Mouse (Mus musculus) midbrain, embryonic 12.5 days (tissue): Measurements from ENCODE around the gene Pou6f1. TPM values are rescaled to one million over a fixed set of nuclear protein-coding genes. Genes with fewer than 3 reads are reported as not detected.

ENCODE experiments used
- ATAC-seq: fragments of 200-750 bp; cut with Nextera tagmentation; 2 replicates; pipeline ENCODE4 v1.8.0; 2017; ENCODE audit warnings: low read depth, moderate TSS enrichment, moderate library complexity; ENCODE audit not compliant: low FRiP score
- H3K27ac ChIP-seq: fragments of 300-500 bp; sonication (generic); replicated peaks from 2 replicates; pipeline ENCODE4 v1.5.1; 2016; ENCODE audit warnings: mild to moderate bottlenecking
- H3K27me3 ChIP-seq: fragments of 300-500 bp; sonication (generic); 2 replicates; pipeline ENCODE4 v1.6.1; 2016; ENCODE audit warnings: mild to moderate bottlenecking
- H3K36me3 ChIP-seq: fragments of 300-500 bp; sonication (generic); 2 replicates; pipeline ENCODE4 v1.6.1; 2016
- H3K4me1 ChIP-seq: fragments of 300-500 bp; sonication (generic); 2 replicates; pipeline ENCODE4 v1.6.1; 2016
- H3K4me2 ChIP-seq: fragments of 300-500 bp; sonication (generic); replicated peaks from 2 replicates; pipeline ENCODE4 v1.6.1; 2016; ENCODE audit warnings: mild to moderate bottlenecking, moderate library complexity
- H3K4me3 ChIP-seq: fragments of 300-500 bp; sonication (generic); 2 replicates; pipeline ENCODE4 v1.5.1; 2016; ENCODE audit warnings: mild to moderate bottlenecking
- H3K9ac ChIP-seq: fragments of 300-500 bp; sonication (generic); replicated peaks from 2 replicates; pipeline ENCODE4 v1.6.1; 2016; ENCODE audit warnings: mild to moderate bottlenecking, moderate library complexity
- H3K9me3 ChIP-seq: fragments of 300-500 bp; sonication (generic); 2 replicates; pipeline ENCODE4 v1.6.1; 2016; ENCODE audit warnings: mild to moderate bottlenecking
- WGBS: fragments of 180-500 bp; shearing (Covaris S2); methylation state at CpG from one replicate; pipeline ENCODE4 v1.1.7; 2016; 5-methylcytosine and 5-hydroxymethylcytosine counted together
- polyA plus RNA-seq: library from polyadenylated mRNA; unstranded; fragments of >200 nt; fragmentation: Nextera tagmentation; extraction: Ambion mirVana; gene quantifications from 2 replicates; pipeline ENCODE4 v1.2.1, GENCODE M21; 2016

The Pou6f1 gene
- polyA plus RNA-seq, 1 experiment from 2014 or later = 32.4 TPM

GRCm38 (mm10) chr15:100592817-100593216 lies 7.0 kb downstream of the Pou6f1 start:
- Histone ChIP-seq H3K27me3 (no peaks in the 10 kb centered on the region), H3K4me1 (no peaks in the 10 kb centered on the region), H3K4me2 (no peak overlapping the region), H3K27ac (no peak overlapping the region), H3K9ac (no peak overlapping the region), H3K36me3 (peaks cover 31% of the 10 kb centered on the region), H3K9me3 (no peaks in the 10 kb centered on the region), H3K4me3 (no peak overlapping the region)
- no peak for ATAC-seq
- WGBS = 85% methylated on average over 6 of the region's 6 CpGs

GRCm38 (mm10) chr15:100590436-100590835 lies 9.3 kb downstream of the Pou6f1 start:
- Histone ChIP-seq H3K9me3 (no peaks in the 10 kb centered on the region), H3K4me2 (no peak overlapping the region), H3K4me3 (no peak overlapping the region), H3K4me1 (no peaks in the 10 kb centered on the region), H3K9ac (no peak overlapping the region), H3K27ac (no peak overlapping the region), H3K27me3 (no peaks in the 10 kb centered on the region), H3K36me3 (peaks cover 55% of the 10 kb centered on the region)
- 79% methylated on average over 8 of the region's 8 CpGs for WGBS
- no peak for ATAC-seq

GRCm38 (mm10) chr15:100588297-100588696 lies 11.5 kb downstream of the Pou6f1 start:
- no peaks in the 10 kb centered on the region for H3K9me3 ChIP-seq
- H3K36me3 ChIP-seq = peaks cover 62% of the 10 kb centered on the region
- H3K27ac ChIP-seq = no peak overlapping the region
- no peaks in the 10 kb centered on the region for H3K4me1 ChIP-seq
- no peaks in the 10 kb centered on the region for H3K27me3 ChIP-seq
- no peak for ATAC-seq
- no peak overlapping the region for H3K4me3 ChIP-seq
- WGBS = 82% methylated on average over 6 of the region's 6 CpGs
- no peak overlapping the region for H3K4me2 ChIP-seq
- no peak overlapping the region for H3K9ac ChIP-seq

- Histone ChIP-seq H3K9me3 (no peaks in the 10 kb centered on the region), H3K4me1 (no peaks in the 10 kb centered on the region), H3K4me3 (no peak overlapping the region), H3K36me3 (peaks cover 72% of the 10 kb centered on the region), H3K27ac (no peak overlapping the region), H3K27me3 (no peaks in the 10 kb centered on the region), H3K9ac (no peak overlapping the region), H3K4me2 (no peak overlapping the region)
- 85% methylated on average over 4 of the region's 4 CpGs for WGBS
- ATAC-seq = no peak
Observed at GRCm38 (mm10) chr15:100587166-100587565, 12.6 kb downstream of the Pou6f1 start.

GRCm38 (mm10) chr15:100585931-100586330 lies 13.9 kb downstream of the Pou6f1 start:
- no peaks in the 10 kb centered on the region for H3K27me3 ChIP-seq
- no peaks in the 10 kb centered on the region for H3K9me3 ChIP-seq
- ATAC-seq = no peak
- WGBS = 90% methylated on average over 16 of the region's 16 CpGs
- no peak overlapping the region for H3K27ac ChIP-seq
- no peak overlapping the region for H3K4me3 ChIP-seq
- H3K9ac ChIP-seq = no peak overlapping the region
- peaks cover 69% of the 10 kb centered on the region for H3K36me3 ChIP-seq
- H3K4me2 ChIP-seq = no peak overlapping the region
- H3K4me1 ChIP-seq = no peaks in the 10 kb centered on the region

GRCm38 (mm10) chr15:100580108-100580507 lies 19.7 kb downstream of the Pou6f1 start:
- Histone ChIP-seq H3K27ac (no peak overlapping the region), H3K4me3 (no peak overlapping the region), H3K27me3 (no peaks in the 10 kb centered on the region), H3K4me1 (no peaks in the 10 kb centered on the region), H3K4me2 (no peak overlapping the region), H3K9me3 (no peaks in the 10 kb centered on the region), H3K36me3 (peaks cover 73% of the 10 kb centered on the region), H3K9ac (no peak overlapping the region)
- no peak for ATAC-seq
- 92% methylated on average over 10 of the region's 10 CpGs for WGBS

- ATAC-seq = no peak
- H3K9me3 ChIP-seq = no peaks in the 10 kb centered on the region
- 90% methylated on average over 16 of the region's 16 CpGs for WGBS
- H3K4me3 ChIP-seq = no peak overlapping the region
- no peak overlapping the region for H3K9ac ChIP-seq
- peaks cover 60% of the 10 kb centered on the region for H3K36me3 ChIP-seq
- H3K4me2 ChIP-seq = no peak overlapping the region
- H3K27ac ChIP-seq = no peak overlapping the region
- no peaks in the 10 kb centered on the region for H3K27me3 ChIP-seq
- peaks cover 7% of the 10 kb centered on the region; the same call in 1 of the 2 replicates for H3K4me1 ChIP-seq
Observed at GRCm38 (mm10) chr15:100577972-100578371, 21.8 kb downstream of the Pou6f1 start.

GRCm38 (mm10) chr15:100576810-100577209 lies 23.0 kb downstream of the Pou6f1 start:
- Histone ChIP-seq H3K36me3 (peaks cover 53% of the 10 kb centered on the region), H3K27me3 (no peaks in the 10 kb centered on the region), H3K4me2 (no peak overlapping the region), H3K4me3 (no peak overlapping the region), H3K9me3 (no peaks in the 10 kb centered on the region), H3K27ac (no peak overlapping the region), H3K4me1 (peaks cover 7% of the 10 kb centered on the region; the same call in 1 of the 2 replicates), H3K9ac (no peak overlapping the region)
- ATAC-seq = no peak
- 88% methylated on average over 6 of the region's 6 CpGs for WGBS

- no peak for ATAC-seq
- no peak overlapping the region for H3K4me2 ChIP-seq
- H3K4me3 ChIP-seq = no peak overlapping the region
- H3K36me3 ChIP-seq = peaks cover 53% of the 10 kb centered on the region
- H3K9me3 ChIP-seq = no peaks in the 10 kb centered on the region
- no peaks in the 10 kb centered on the region for H3K27me3 ChIP-seq
- WGBS = 84% methylated on average over 6 of the region's 6 CpGs
- peaks cover 7% of the 10 kb centered on the region; the same call in 1 of the 2 replicates for H3K4me1 ChIP-seq
- H3K27ac ChIP-seq = no peak overlapping the region
- no peak overlapping the region for H3K9ac ChIP-seq
Observed at GRCm38 (mm10) chr15:100576392-100576791, 23.4 kb downstream of the Pou6f1 start.

- no peak overlapping the region for H3K4me2 ChIP-seq
Observed at GRCm38 (mm10) chr15:100575366-100575765, 24.4 kb downstream of the Pou6f1 start.

GRCm38 (mm10) chr15:100574378-100574777 lies 25.4 kb downstream of the Pou6f1 start:
- no peak overlapping the region for H3K27ac ChIP-seq
- H3K4me2 ChIP-seq = no peak overlapping the region
- H3K9me3 ChIP-seq = no peaks in the 10 kb centered on the region
- H3K36me3 ChIP-seq = peaks cover 35% of the 10 kb centered on the region
- H3K4me3 ChIP-seq = no peak overlapping the region
- H3K4me1 ChIP-seq = peaks cover 7% of the 10 kb centered on the region; the same call in 1 of the 2 replicates
- no peak for ATAC-seq
- H3K27me3 ChIP-seq = no peaks in the 10 kb centered on the region
- no peak overlapping the region for H3K9ac ChIP-seq
- WGBS = 81% methylated on average over 2 of the region's 2 CpGs

More at GRCm38 (mm10) chr15:100575366-100575765, 24.4 kb downstream of the Pou6f1 start:
- no peak overlapping the region for H3K27ac ChIP-seq
- no peak overlapping the region for H3K9ac ChIP-seq
- ATAC-seq = no peak
- peaks cover 7% of the 10 kb centered on the region; the same call in 1 of the 2 replicates for H3K4me1 ChIP-seq
- H3K9me3 ChIP-seq = no peaks in the 10 kb centered on the region
- H3K27me3 ChIP-seq = no peaks in the 10 kb centered on the region
- H3K4me3 ChIP-seq = no peak overlapping the region
- H3K36me3 ChIP-seq = peaks cover 45% of the 10 kb centered on the region
- WGBS = 82% methylated on average over 12 of the region's 12 CpGs

- no peak overlapping the region for H3K9ac ChIP-seq
- H3K4me2 ChIP-seq = no peak overlapping the region
- H3K27me3 ChIP-seq = no peaks in the 10 kb centered on the region
- peaks cover 7% of the 10 kb centered on the region; the same call in 1 of the 2 replicates for H3K4me1 ChIP-seq
- 72% methylated on average over 6 of the region's 6 CpGs for WGBS
- H3K36me3 ChIP-seq = peaks cover 31% of the 10 kb centered on the region
- ATAC-seq = no peak
- H3K27ac ChIP-seq = 0 out of 2 replicates have a peak overlapping the region, but pooled peaks have one; percentile 3
- no peak overlapping the region for H3K4me3 ChIP-seq
- H3K9me3 ChIP-seq = no peaks in the 10 kb centered on the region
Observed at GRCm38 (mm10) chr15:100573946-100574345, 25.8 kb downstream of the Pou6f1 start.

GRCm38 (mm10) chr15:100569239-100569638 lies 30.5 kb downstream of the Pou6f1 start:
- Histone ChIP-seq H3K36me3 (no peaks in the 10 kb centered on the region), H3K4me2 (no peak overlapping the region), H3K4me1 (peaks cover 7% of the 10 kb centered on the region; the same call in 1 of the 2 replicates), H3K27ac (no peak overlapping the region), H3K9me3 (no peaks in the 10 kb centered on the region), H3K9ac (no peak overlapping the region), H3K27me3 (no peaks in the 10 kb centered on the region), H3K4me3 (no peak overlapping the region)
- ATAC-seq = no peak
- WGBS = 74% methylated on average over 3 of the region's 3 CpGs
